Mouse (Mus musculus): Measurements from ENCODE around the gene Zfp599. TPM values are rescaled to one million over a fixed set of nuclear protein-coding genes. Genes with fewer than 3 reads are reported as not detected.

The Zfp599 gene
- total RNA-seq, 4 experiments from 2014 or later, result 5.1 to 6.3 (median 5.3) TPM

DNA sequence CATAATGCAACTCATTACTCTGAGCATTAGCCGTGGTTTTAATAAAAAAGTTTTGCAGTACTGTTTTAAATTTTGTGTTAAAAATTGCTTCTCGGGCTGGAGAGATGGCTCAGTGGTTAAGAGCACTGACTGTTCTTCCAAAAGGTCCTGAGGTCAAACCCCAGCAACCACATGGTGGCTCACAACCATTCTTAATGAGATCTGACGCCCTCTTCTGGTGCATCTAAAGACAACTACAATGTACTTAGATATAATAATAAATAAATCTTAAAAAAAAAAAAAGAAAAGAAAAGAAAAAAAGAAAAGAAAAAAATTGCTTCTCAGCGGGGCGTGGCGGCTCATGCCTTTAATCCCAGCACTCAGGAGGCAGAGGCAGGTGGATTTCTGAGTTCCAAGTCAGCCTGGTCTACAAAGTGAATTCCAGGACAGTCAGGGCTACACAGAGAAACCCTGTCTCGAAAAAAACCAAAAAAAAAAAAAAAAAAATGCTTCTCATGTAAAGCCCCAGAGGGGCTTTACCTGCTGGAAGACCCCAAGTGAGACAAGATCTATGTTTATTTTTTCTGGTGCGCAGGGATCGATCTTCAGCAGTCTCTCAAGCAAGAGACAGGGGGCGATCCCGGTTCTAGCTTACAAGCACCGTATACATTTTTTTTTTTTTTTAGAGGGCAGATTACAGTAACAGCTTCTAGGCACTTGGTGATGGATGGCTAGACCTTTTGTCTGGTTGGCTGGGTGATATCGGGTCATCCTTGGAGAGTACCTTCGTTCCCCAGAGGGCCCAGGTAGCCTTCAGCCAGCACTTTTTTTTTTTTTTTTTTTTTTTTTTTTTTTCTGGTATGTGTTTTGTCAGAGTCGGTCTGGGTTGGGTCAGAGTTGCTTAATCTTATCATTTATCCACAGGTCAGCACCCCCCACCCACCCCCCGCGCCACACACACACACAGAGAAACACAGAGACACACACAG is 34.9 kb downstream of the Zfp599 start:
- DNase-seq (ENCODE audit: low spot score in 2 of 2), result no peak

DNA sequence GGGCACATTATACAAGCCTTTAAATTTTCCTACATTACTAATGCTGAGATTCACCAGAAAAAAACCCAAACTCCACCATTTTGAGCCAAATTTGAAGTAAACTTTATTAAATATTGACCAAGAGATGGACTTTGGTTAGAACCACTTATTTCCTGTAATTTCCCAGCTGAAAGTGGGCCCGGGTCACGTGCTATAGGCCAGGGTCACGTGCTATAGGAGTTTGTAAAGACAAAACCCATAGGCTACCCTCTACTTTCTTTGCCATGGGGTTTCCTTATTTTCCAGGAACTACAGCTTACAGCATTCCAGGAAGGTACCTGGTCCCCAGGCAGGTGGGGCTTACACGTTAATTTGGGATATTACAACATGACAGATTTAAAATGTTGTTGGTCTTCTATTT is 35.6 kb downstream of the Zfp599 start:
- no peak for DNase-seq (ENCODE audit: low spot score in 2 of 2)

DNA sequence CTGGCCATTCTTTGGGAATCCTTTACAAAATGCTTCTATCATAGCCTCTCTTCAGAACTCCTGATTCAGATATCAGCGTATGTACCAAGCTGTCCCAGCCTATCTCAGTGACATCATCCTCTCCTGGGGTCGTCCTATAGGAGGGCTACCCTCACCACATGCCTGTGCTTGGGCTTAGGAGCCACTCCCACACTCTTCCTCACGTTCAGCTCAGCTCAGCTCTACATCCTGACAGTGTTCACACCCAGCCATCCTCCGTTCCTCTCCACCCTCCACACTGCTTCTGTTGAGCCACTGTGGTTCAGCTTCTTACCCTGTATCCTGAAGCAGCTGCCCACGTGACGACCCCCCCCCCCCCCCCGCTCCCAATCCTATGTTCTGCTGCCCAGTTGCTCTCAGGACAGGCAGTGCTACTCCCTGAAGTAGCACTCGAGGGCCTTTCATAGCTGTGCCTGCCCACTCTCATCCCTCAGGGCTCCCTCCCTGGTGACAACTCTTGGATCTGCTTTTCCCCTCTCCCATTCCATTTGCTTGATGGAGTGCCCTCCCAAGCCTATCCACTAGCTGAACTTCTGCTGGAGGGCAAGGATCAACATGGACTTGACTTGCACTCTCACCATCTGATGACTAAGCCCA is 41.7 kb downstream of the Zfp599 start:
- no peak for DNase-seq (ENCODE audit: low spot score in 2 of 2)

DNA sequence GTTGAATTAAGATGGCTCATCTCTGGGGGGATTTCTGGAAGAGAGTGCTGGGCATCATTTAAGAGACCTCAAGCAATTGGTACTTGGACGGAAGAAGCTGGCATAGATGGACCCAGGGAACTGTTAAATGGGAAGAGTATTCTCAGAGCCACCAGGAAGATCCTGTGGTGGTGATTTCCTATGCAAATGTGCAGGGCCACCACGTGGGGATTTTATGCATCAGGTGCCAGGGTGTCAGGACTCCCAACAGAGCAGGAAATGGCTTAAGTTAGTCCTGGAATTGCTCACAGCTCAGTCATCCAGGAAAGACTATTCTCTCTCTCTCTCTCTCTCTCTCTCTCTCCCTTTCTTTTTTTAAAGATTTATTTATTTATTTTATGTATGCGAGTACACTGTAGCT is 43.0 kb downstream of the Zfp599 start:
- no peak for DNase-seq (ENCODE audit: low spot score in 2 of 2)

DNA sequence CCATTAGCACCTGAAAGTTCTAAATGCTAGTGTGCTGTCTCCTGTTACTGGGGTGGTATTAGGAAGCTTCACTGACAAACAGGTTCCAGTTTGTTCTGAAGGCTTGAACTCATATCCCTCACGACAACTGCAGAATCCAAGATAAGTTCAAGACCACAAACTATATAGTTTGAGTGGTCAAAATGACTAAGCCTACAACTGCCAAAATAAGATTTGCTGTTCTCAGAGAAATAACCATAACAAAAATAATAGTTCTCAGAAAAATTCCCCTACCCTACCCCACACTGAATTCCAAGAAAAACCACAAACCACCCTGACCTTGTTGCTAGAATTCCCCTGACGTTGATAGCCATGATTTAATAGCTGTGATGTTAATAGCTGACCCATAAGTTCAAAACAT is 45.1 kb downstream of the Zfp599 start:
- no peak for DNase-seq (ENCODE audit: low spot score in 2 of 2)

DNA sequence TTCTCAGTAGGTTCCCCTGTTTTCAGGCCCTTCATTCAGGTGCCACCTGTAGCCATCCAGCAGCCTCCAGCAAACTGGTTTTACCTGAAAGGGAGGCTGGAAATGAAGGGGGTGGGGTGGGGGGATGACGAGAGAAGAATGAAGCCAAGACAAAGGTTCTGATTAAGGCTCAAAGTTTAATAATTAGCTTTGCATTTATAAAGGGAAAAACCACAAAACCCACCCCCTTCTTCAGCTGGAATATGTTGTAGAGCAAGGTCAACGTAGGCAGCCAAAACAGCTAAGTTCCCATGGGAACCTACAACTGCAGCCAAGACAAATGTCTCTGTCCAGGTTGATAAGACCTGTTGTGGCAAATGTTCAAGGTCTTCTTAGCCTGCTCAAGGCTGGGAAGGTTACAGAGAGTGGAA is 45.9 kb downstream of the Zfp599 start:
- DNase-seq (ENCODE audit: low spot score in 2 of 2), result no peak

Other genes with a start within 250 kb of the Zfp599 start
- 100 to 1,000 TPM; 126 to 166 (median 145) TPM for gene Elavl3, start 207.9 kb downstream of the Zfp599 start, total RNA-seq (2022)
- gene Gm49318, start 188.6 kb downstream of the Zfp599 start, total RNA-seq (2022), result not detected
- 10 to 100 TPM; 22.9 to 26.6 (median 23.9) TPM for gene Zfp653, start 188.5 kb downstream of the Zfp599 start, total RNA-seq (2022)
- 10 to 100 TPM; 43.7 to 51.6 (median 45.7) TPM for gene Ecsit, start 174.5 kb downstream of the Zfp599 start, total RNA-seq (2022)
- gene Cnn1, start 160.7 kb downstream of the Zfp599 start, total RNA-seq (2022), result 1 to 10 TPM in 3 of 4 experiments, under 1 TPM in 1; 0.63 to 3.0 (median 1.0) TPM
- gene Elof1, start 142.7 kb downstream of the Zfp599 start, total RNA-seq (2022), result 10 to 100 TPM; 55.4 to 61.7 (median 59.4) TPM
- under 1 TPM in 3 of 4 experiments, not detected in 1; 0.54 to 0.98 (median 0.65) TPM for gene Acp5, start 124.2 kb downstream of the Zfp599 start, total RNA-seq (2022)
- 10 to 100 TPM; 37.1 to 47.5 (median 41.4) TPM for gene Pigyl, start 103.0 kb downstream of the Zfp599 start, total RNA-seq (2022)
- gene Zfp872, start 71.8 kb downstream of the Zfp599 start, total RNA-seq (2022), result under 1 TPM in 3 of 4 experiments, not detected in 1; 0.11 to 0.31 (median 0.12) TPM
- 10 to 100 TPM; 21.2 to 23.1 (median 22.5) TPM for gene Zfp809, start 34.2 kb downstream of the Zfp599 start, total RNA-seq (2022)
- gene Zfp810, start 47.8 kb upstream of the Zfp599 start, total RNA-seq (2022), result 10 to 100 TPM; 17.6 to 20.9 (median 19.9) TPM
- 10 to 100 TPM; 23.7 to 32.9 (median 29.4) TPM for gene Anln, start 129.3 kb upstream of the Zfp599 start, total RNA-seq (2022)
- 10 to 100 TPM in 1 of 4 experiments, 1 to 10 TPM in 3; 6.0 to 10.9 (median 8.1) TPM for gene 9530077C05Rik, start 151.6 kb upstream of the Zfp599 start, total RNA-seq (2022)
- gene Gm17545, start 194.4 kb upstream of the Zfp599 start, total RNA-seq (2022), result not detected
- gene Rp9, start 209.8 kb upstream of the Zfp599 start, total RNA-seq (2022), result 10 to 100 TPM; 31.6 to 41.5 (median 34.7) TPM
- gene Bbs9, start 215.8 kb upstream of the Zfp599 start, total RNA-seq (2022), result 10 to 100 TPM; 24.8 to 28.7 (median 27.8) TPM